Mouse (Mus musculus) bone marrow macrophage, adult 2 months (primary cell): Measurements from ENCODE around the gene Rin2.

ENCODE experiments used
- CTCF ChIP-seq: IDR thresholded peaks from 2 replicates; pipeline ENCODE4 v1.5.1; 2012; ENCODE audit warnings: low read depth, mild to moderate bottlenecking, low read length, moderate library complexity
- POLR2A ChIP-seq: IDR thresholded peaks from 2 replicates; pipeline ENCODE4 v1.6.1; 2012; ENCODE audit warnings: mild to moderate bottlenecking, low read depth, low read length, borderline replicate concordance

DNA sequence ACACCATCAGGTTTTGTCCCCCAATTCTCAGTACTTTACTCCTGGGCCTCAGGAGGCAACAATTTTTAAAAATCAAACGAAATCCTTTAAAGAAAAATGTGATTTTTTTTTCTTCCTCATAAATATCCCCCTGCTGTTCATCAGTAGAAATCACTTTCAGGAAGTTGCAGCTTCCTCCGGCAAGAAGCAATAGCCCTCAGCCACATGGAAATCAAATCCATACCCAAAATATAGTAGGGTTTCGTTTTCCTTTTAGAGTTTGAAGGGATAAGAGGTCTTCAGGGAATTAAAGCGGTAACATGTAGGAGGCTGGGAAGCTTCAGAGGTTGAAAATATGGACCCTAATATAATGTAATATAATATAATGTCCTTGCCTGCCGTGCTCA is 157.8 kb downstream of the Rin2 start:
- TF ChIP-seq CTCF (no peak), POLR2A (no peak)
